Mouse (Mus musculus): ENCODE measurements around the gene Gm49321. TPM values are rescaled to one million over a fixed set of nuclear protein-coding genes. Genes with fewer than 3 reads are reported as not detected.

The Gm49321 gene
- polyA plus RNA-seq, 1 experiment from 2014 or later: 19.1 TPM

DNA sequence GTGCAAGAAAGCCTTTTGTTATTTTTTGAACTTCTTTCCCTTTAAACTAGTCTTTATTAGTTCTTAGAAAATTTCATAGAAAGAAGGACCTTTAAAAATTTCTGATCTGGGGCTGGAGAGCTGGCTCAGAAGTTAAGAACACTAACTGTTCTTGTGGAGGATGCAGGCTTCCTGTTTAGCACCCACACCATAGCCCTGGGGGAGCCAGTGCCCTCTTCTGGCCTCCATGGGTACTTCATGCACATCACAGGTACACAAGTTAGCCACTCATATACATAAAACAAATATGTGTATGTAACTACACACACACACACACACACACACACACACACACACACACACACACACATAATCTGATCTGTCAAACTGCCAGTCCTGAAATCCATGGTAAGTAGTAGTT is 52.1 kb downstream of the Gm49321 start:
- Histone ChIP-seq H3K27me3 (no peaks in the 10 kb centered on the region), H3K4me3 (no peak overlapping the region), H3K27ac (no peak overlapping the region), H3K9me3 (no peaks in the 10 kb centered on the region), H3K4me1 (no peaks in the 10 kb centered on the region), H3K4me2 (replicated peaks) (no peak overlapping the region), H3K36me3 (peaks cover 19% of the 10 kb centered on the region), H3K9ac (no peak overlapping the region)
- no peak for ATAC-seq (ENCODE audit: low FRiP score, low read depth)

DNA sequence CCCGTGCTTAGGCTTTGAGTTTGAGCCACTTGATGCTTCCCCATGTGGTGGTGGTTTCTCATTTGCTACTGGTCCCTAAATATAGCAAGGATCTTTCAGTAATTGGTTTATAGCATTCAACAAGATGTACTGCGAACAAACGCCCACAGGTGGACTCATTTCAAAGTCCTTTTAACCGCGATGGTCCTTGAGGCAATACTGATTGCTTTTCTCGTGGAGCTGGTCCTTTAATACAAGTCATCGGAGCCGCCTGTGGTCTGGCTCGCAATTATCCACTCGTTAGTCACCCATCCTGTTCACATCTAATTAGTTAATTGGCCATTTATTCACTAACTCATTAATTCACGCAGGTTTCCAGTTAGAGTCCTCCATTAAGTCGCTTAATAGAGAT is 59.4 kb downstream of the Gm49321 start:
- ATAC-seq (ENCODE audit: low FRiP score, low read depth): no peak
- H3K9me3 ChIP-seq: no peaks in the 10 kb centered on the region
- H3K4me2 ChIP-seq (replicated peaks): peak overlapping the region; percentile 92
- H3K9ac ChIP-seq: no peak overlapping the region; the same call in 1 of the 2 replicates
- 36% methylated on average over 12 of the region's 12 CpGs for WGBS
- no peak overlapping the region for H3K27ac ChIP-seq
- H3K27me3 ChIP-seq: peaks cover 48% of the 10 kb centered on the region
- H3K36me3 ChIP-seq: no peaks in the 10 kb centered on the region
- peak overlapping the region; percentile 66; the same call in 1 of the 2 replicates for H3K4me3 ChIP-seq
- H3K4me1 ChIP-seq: peaks cover 5% of the 10 kb centered on the region; the same call in 1 of the 2 replicates

DNA sequence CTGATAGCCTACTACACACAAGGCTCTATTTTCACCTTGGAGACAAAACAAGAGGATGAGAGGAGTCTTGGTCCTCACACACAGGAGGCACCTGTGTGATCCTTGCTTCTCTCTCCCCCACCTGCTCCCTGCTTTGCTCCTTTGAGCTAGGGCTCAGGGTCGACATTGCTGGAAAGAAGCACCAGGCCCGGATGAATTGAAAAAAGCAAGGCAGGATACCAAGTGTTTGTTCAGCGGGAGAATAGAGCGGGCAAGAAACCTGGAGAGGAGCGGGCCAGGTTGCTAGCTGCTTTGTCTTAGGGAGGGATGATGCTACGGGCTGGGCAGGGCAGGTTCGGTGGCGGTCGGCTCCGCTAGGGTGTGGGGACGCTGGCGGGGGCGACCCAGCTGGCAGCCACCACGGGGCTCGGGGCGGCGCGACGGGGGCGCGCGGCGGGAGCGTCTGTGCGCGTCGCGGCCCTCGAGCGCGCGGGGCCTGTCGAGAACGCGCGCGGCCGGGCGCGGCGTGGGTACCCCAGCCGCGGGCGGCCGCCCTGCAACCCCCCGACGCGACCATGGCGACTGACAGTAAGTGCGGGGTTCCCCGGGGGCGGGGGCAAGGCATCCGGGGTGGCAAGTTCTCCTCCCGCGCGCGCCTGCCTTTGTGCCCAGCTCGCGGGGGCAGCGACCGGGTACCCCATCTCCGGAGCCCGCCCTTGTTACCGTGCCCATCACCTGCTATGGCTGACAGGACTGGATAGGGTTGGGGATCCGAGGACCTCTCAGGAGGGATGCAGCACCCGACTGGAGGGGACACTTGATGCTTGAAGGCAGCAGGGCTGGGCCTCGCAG is 60.1 kb downstream of the Gm49321 start, which contains the start of gene Syt16:
TSS of gene Syt16 (plus strand) at position 365 of the 831 bp plus-strand sequence.
- WGBS: 1% methylated on average over 65 of the region's 67 CpGs
- peak within 1 kb of the TSS; percentile 76 for H3K9ac ChIP-seq
- peaks cover 5% of the 10 kb centered on the region; the same call in 1 of the 2 replicates for H3K4me1 ChIP-seq
- peaks cover 48% of the 10 kb centered on the region for H3K27me3 ChIP-seq
- H3K4me2 ChIP-seq (replicated peaks): peak within 1 kb of the TSS; percentile 92
- no peaks in the 10 kb centered on the region for H3K9me3 ChIP-seq
- peak within 1 kb of the TSS; percentile 66 for H3K4me3 ChIP-seq
- peak; percentile 64; the same call in 1 of the 2 replicates for ATAC-seq (ENCODE audit: low FRiP score, low read depth)
- no peak within 1 kb of the TSS for H3K27ac ChIP-seq
- no peaks in the 10 kb centered on the region for H3K36me3 ChIP-seq

DNA sequence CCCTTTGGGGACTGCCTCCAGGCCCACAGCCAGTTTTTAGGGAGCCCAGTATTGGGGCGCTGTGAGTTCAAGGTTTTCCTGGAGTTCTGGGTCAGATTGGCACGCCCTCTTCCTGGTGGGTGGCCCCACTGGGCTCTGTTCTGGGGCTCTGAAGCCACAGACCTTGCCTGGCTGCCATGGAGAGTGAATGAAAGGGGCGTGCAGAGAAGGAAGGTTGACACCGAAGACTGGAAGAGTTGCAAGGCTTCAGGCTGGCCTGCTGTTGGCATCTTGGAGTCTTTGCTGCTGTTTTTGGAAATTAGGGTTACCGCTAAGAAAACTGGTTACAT is 60.6 kb downstream of the Gm49321 start:
- Histone ChIP-seq H3K9ac (peak overlapping the region; percentile 76), H3K4me3 (peak overlapping the region; percentile 66), H3K36me3 (no peaks in the 10 kb centered on the region), H3K4me2 (replicated peaks) (peak overlapping the region; percentile 92), H3K27ac (no peak overlapping the region), H3K9me3 (no peaks in the 10 kb centered on the region), H3K27me3 (peaks cover 48% of the 10 kb centered on the region), H3K4me1 (peaks cover 5% of the 10 kb centered on the region; the same call in 1 of the 2 replicates)
- ATAC-seq (ENCODE audit: low FRiP score, low read depth): 0 out of 2 replicates have a peak, but pooled peaks have one; percentile 15
- WGBS: 32% methylated on average over 5 of the region's 5 CpGs

DNA sequence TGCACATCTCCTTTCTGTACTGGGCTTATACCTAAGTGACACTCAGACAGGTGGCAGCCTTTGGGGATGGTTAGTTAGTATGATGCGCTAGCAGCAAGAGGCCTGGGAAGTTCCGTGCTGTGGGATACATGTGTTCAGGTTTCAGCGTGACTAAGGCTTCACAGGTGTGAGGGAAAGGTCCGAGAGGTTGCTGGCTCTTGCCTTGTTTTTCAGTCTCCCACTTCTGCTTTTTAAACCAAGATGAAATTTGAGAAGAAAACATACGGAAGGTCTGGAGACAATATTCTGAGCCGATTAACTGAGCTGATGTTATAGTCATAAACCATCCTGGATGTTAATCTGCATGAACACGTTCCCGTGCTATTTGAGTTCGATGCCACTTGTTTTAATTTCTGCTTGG is 65.0 kb downstream of the Gm49321 start:
- Histone ChIP-seq H3K27me3 (peaks cover 30% of the 10 kb centered on the region), H3K36me3 (no peaks in the 10 kb centered on the region), H3K9me3 (no peaks in the 10 kb centered on the region), H3K9ac (no peak overlapping the region), H3K4me2 (replicated peaks) (no peak overlapping the region), H3K27ac (no peak overlapping the region), H3K4me1 (peaks cover 5% of the 10 kb centered on the region; the same call in 1 of the 2 replicates), H3K4me3 (no peak overlapping the region)
- 69% methylated on average over 9 of the region's 9 CpGs for whole genome bisulfite sequencing
- no peak for ATAC-seq (ENCODE audit: low FRiP score, low read depth)

- H3K4me1 ChIP-seq: peaks cover 5% of the 10 kb centered on the region
- no peak overlapping the region for H3K4me3 ChIP-seq
- H3K36me3 ChIP-seq: no peaks in the 10 kb centered on the region
- H3K4me2 ChIP-seq (replicated peaks): no peak overlapping the region
- H3K9ac ChIP-seq: no peak overlapping the region
- ATAC-seq (ENCODE audit: low FRiP score, low read depth): no peak
- 0 out of 2 replicates have a peak, but pooled peaks cover 2% of the 10 kb centered on the region for H3K27me3 ChIP-seq
- 25% methylated on average over 8 of the region's 8 CpGs for WGBS
- H3K27ac ChIP-seq: no peak overlapping the region
- H3K9me3 ChIP-seq: no peaks in the 10 kb centered on the region
Measured at GRCm38 (mm10) chr12:74009448-74009911, 72.0 kb downstream of the Gm49321 start.

- H3K27me3 ChIP-seq: 0 out of 2 replicates have a peak, but pooled peaks cover 2% of the 10 kb centered on the region
- H3K4me3 ChIP-seq: no peak overlapping the region
- H3K4me1 ChIP-seq: peaks cover 5% of the 10 kb centered on the region
- H3K9ac ChIP-seq: 0 out of 2 replicates have a peak overlapping the region, but pooled peaks have one; percentile 8
- ATAC-seq (ENCODE audit: low FRiP score, low read depth): peak; percentile 78; the same call in 1 of the 2 replicates
- H3K27ac ChIP-seq: no peak overlapping the region
- no peaks in the 10 kb centered on the region for H3K9me3 ChIP-seq
- H3K36me3 ChIP-seq: no peaks in the 10 kb centered on the region
- 1% methylated on average over 6 of the region's 6 CpGs for WGBS
- H3K4me2 ChIP-seq (replicated peaks): peak overlapping the region; percentile 53
Measured at GRCm38 (mm10) chr12:74013739-74014138, 76.3 kb downstream of the Gm49321 start.

DNA sequence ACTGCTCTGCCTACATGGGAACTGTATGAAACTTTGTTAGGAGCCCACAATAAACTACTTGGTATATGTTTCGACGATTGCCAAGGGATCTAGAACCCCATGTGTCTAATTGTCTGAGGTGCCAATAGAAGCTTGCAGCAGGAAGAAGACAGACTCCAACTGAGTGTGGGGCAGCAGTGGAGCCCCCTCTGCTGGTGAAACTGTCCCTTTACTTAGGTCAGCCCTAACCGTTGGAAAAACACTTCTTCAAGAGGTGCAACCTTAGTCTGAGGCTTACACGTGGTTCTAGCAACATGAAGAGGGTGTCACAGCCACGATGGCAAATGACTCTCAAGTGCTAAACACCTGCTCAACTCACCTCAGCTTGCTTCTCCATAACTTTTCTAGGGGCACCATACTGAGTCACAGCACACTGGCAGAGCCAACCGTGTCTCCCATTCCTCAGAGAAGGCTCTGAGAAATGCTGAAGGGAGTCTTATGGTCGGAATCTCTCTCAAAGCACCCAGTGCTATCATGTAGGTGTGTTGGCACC is 77.4 kb downstream of the Gm49321 start:
- no peak overlapping the region for H3K9ac ChIP-seq
- no peak overlapping the region for H3K4me3 ChIP-seq
- no peaks in the 10 kb centered on the region for H3K36me3 ChIP-seq
- H3K4me1 ChIP-seq: peaks cover 5% of the 10 kb centered on the region
- no peak overlapping the region for H3K27ac ChIP-seq
- H3K27me3 ChIP-seq: 0 out of 2 replicates have a peak, but pooled peaks cover 2% of the 10 kb centered on the region
- no peak overlapping the region for H3K4me2 ChIP-seq (replicated peaks)
- 60% methylated on average over 7 of the region's 7 CpGs for WGBS
- H3K9me3 ChIP-seq: no peaks in the 10 kb centered on the region
- no peak for ATAC-seq (ENCODE audit: low FRiP score, low read depth)

DNA sequence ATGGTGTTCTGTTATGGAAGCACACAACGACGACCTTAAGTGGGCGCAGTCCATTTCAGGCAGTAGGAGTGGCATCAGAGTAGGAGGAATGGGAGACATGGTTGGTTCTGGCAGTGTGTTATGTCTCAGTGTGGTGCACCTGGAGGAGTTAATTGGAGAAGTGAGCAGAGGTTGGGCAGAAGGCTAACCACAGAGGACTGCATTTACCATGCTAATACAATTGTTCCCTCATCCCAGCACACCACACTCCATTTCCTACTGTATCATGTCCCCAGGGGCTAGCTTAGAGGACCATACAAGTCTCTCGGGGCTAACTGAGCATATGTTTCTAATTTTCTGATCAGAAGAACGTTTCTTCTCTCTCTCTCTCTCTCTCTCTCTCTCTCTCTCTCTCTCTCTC is 78.0 kb downstream of the Gm49321 start:
- H3K4me3 ChIP-seq: no peak overlapping the region
- no peaks in the 10 kb centered on the region for H3K36me3 ChIP-seq
- H3K4me1 ChIP-seq: peaks cover 5% of the 10 kb centered on the region
- H3K9me3 ChIP-seq: no peaks in the 10 kb centered on the region
- no peak overlapping the region for H3K9ac ChIP-seq
- H3K27ac ChIP-seq: no peak overlapping the region
- 45% methylated on average over 5 of the region's 5 CpGs for WGBS
- H3K27me3 ChIP-seq: 0 out of 2 replicates have a peak, but pooled peaks cover 2% of the 10 kb centered on the region
- ATAC-seq (ENCODE audit: low FRiP score, low read depth): no peak
- no peak overlapping the region for H3K4me2 ChIP-seq (replicated peaks)

Other genes with a start within 250 kb of the Gm49321 start
- gene Hif1a, start 36.3 kb upstream of the Gm49321 start, polyA plus RNA-seq (2015; fragmentation: Nextera tagmentation; extraction: Ambion mirVana): 89.8 and 91.5 TPM in 2 replicates
- 23.8 and 23.9 TPM in 2 replicates for gene Snapc1, start 26.8 kb downstream of the Gm49321 start, polyA plus RNA-seq (2015; fragmentation: Nextera tagmentation; extraction: Ambion mirVana)
- 4.9 and 6.3 TPM in 2 replicates for gene Syt16, start 60.0 kb downstream of the Gm49321 start, polyA plus RNA-seq (2015; fragmentation: Nextera tagmentation; extraction: Ambion mirVana)